Mouse (Mus musculus) erythroblast, embryonic 14.5 days (primary cell): ENCODE data around the gene Mettl23. TPM values are rescaled to one million over a fixed set of nuclear protein-coding genes. Genes with fewer than 3 reads are reported as not detected.
A peak's percentile ranks its signal among the peaks of the same experiment; 100 is the strongest.
"Not testable (repeated sequence)": the region's sequence is repeated elsewhere in the genome, so short reads cannot be mapped to it uniquely, and the experiment has no call there.

ENCODE experiments used
- H3K27me3 ChIP-seq: 2 replicates; pipeline ENCODE4 v1.6.1; 2012; ENCODE audit warnings: inconsistent platforms; ENCODE audit not compliant: control insufficient read depth
- H3K36me3 ChIP-seq: 2 replicates; pipeline ENCODE4 v1.6.1; 2012; ENCODE audit warnings: mild to moderate bottlenecking, inconsistent platforms; ENCODE audit not compliant: control insufficient read depth
- H3K4me1 ChIP-seq: 2 replicates; pipeline ENCODE4 v1.6.1; 2012; ENCODE audit warnings: inconsistent platforms; ENCODE audit not compliant: control insufficient read depth
- H3K4me3 ChIP-seq: replicated peaks from 2 replicates; pipeline ENCODE3; 2012; ENCODE audit warnings: moderate library complexity, mild to moderate bottlenecking, inconsistent platforms
- H3K9me3 ChIP-seq: 2 replicates; pipeline ENCODE4 v1.6.1; 2012; ENCODE audit warnings: low read length, inconsistent platforms, mixed read lengths; ENCODE audit not compliant: control insufficient read depth
- GATA1 ChIP-seq: IDR thresholded peaks from 2 replicates; pipeline ENCODE4 v1.6.1; 2012; ENCODE audit warnings: low read length, inconsistent platforms, mixed read lengths
- TAL1 ChIP-seq: IDR thresholded peaks from 3 replicates; pipeline ENCODE4 v1.6.1; 2012; ENCODE audit warnings: low read length, inconsistent platforms, mixed read lengths
- polyA plus RNA-seq: library from polyadenylated mRNA; stranded (reverse); fragments of >175 nt; gene quantifications from 2 replicates; pipeline ENCODE4 v1.2.3, GENCODE M21; 2012

Mettl23 gene
- polyA plus RNA-seq, 1 experiment, result 3.4 TPM

- TF ChIP-seq TAL1 (no peak), GATA1 (no peak)
- H3K4me1 ChIP-seq, result peaks cover 60% of the 10 kb centered on the region
- H3K27me3 ChIP-seq, result no peaks in the 10 kb centered on the region
- H3K4me3 ChIP-seq, result peak overlapping the region; percentile 84
- no peaks in the 10 kb centered on the region for H3K9me3 ChIP-seq
- H3K36me3 ChIP-seq, result peaks cover 63% of the 10 kb centered on the region
Measured at GRCm38 (mm10) chr11:116840748-116841147, 2.3 kb upstream of the Mettl23 start.

DNA sequence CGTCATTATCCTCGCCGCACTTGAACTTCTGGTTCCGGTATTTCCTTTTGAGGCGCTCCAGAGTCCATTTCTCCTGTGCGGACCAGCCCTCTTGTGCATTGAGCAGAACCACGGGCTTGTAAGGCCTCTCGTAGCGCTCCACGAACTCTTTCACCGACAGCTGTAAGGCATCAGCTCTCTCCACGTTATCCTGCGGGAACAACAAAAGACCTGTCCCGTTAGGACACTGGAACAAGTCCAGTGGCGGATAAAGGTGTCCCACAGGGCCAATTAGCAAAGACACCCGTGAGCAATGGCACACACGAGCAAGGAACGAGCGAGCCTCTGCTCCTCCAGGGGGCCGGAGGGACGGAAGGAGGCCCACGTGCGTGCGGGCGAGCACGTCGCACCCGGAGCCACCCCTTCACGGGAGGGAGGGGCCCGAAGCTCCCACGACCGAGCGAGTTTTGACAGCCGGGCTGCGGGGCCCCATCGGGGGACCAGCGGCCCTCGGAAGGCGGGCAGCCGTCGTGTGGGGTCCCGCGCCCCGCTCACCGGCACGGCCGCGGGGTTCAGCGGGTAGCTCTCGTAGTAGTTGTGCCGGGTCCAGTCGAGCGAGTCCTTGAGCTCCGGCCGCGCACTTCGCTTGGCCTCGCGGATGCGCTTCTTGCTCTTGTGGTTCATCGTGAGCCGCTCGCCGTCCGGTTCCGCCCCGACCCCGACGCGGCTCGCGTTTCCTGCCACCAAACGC lies 382 bp upstream of the Mettl23 start:
- Histone ChIP-seq H3K27me3 (no peaks in the 10 kb centered on the region), H3K4me3 (peak overlapping the region; percentile 84), H3K4me1 (peaks cover 67% of the 10 kb centered on the region), H3K9me3 (no peaks in the 10 kb centered on the region), H3K36me3 (peaks cover 63% of the 10 kb centered on the region)
- TF ChIP-seq TAL1 (no peak), GATA1 (no peak)

DNA sequence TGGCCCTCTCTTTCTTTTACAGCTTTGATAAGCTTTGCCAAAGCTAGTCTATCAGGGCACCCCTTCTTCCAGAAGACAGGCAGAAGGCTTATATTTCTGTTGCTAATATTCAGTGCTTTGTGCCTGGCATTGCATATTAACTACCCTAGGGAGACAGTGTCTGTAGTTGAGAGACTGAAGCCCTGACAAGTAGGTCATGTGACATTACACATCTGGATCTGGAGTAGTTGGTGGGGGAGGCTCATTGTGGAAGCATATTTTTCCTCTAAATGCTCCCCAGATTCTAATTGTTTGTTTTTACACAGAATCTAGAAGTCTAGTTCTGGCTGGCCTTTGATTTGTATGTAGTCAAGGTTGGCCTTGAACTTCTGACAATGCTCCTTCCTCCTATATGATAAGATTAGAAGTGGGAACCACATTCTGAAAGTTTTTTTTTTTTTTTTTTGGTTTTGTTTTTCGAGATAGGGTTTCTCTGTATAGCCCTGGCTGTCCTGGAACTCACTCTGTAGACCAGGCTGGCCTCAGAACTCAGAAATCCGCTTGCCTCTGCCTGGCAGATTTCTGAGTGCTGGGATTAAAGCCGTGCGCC lies 3.6 kb downstream of the Mettl23 start:
- Histone ChIP-seq H3K4me1 (peaks cover 65% of the 10 kb centered on the region), H3K36me3 (peaks cover 65% of the 10 kb centered on the region), H3K9me3 (no peaks in the 10 kb centered on the region), H3K4me3 (no peak overlapping the region), H3K27me3 (no peaks in the 10 kb centered on the region)
- TF ChIP-seq GATA1 (no peak), TAL1 (no peak)

- H3K4me3 ChIP-seq, result no peak overlapping the region
- no peaks in the 10 kb centered on the region for H3K27me3 ChIP-seq
- peaks cover 59% of the 10 kb centered on the region for H3K4me1 ChIP-seq
- no peak for TF ChIP-seq GATA1
- no peak for TF ChIP-seq TAL1
- no peaks in the 10 kb centered on the region for H3K9me3 ChIP-seq
- H3K36me3 ChIP-seq, result peaks cover 71% of the 10 kb centered on the region
Measured at GRCm38 (mm10) chr11:116847187-116848085, 4.4 kb downstream of the Mettl23 start.

GRCm38 (mm10) chr11:116848086-116848876 lies 5.2 kb downstream of the Mettl23 start:
- no peak overlapping the region for H3K4me3 ChIP-seq

DNA sequence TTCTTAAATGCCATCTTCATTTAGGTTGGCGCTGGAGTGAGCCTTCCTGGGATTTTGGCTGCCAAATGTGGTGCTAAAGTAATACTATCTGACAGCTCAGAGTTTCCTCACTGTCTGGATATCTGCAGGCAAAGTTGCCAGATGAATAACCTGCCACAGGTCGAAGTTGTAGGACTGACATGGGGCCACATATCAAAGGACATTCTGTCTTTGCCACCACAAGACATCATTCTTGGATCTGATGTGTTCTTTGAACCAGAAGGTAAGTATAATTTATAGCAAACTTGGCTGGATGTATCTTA lies 5.8 kb downstream of the Mettl23 start:
- peaks cover 56% of the 10 kb centered on the region for H3K4me1 ChIP-seq
- peaks cover 71% of the 10 kb centered on the region for H3K36me3 ChIP-seq
- not testable (repeated sequence) for H3K27me3 ChIP-seq, H3K4me3 ChIP-seq, H3K9me3 ChIP-seq

More at GRCm38 (mm10) chr11:116848086-116848876, 5.2 kb downstream of the Mettl23 start:
- Histone ChIP-seq H3K27me3 (no peaks in the 10 kb centered on the region), H3K9me3 (no peaks in the 10 kb centered on the region), H3K36me3 (peaks cover 71% of the 10 kb centered on the region), H3K4me1 (peaks cover 58% of the 10 kb centered on the region)
- TF ChIP-seq GATA1 (no peak), TAL1 (no peak)

- peaks cover 56% of the 10 kb centered on the region for H3K4me1 ChIP-seq
- peaks cover 71% of the 10 kb centered on the region for H3K36me3 ChIP-seq
- no peaks in the 10 kb centered on the region for H3K27me3 ChIP-seq
- H3K4me3 ChIP-seq, result peak overlapping the region; percentile 16
- TF ChIP-seq TAL1, result no peak
- no peak for TF ChIP-seq GATA1
- no peaks in the 10 kb centered on the region for H3K9me3 ChIP-seq
Measured at GRCm38 (mm10) chr11:116849587-116849986, 6.5 kb downstream of the Mettl23 start.

GRCm38 (mm10) chr11:116850085-116850484 lies 7.0 kb downstream of the Mettl23 start:
- no peak for TF ChIP-seq GATA1
- TF ChIP-seq TAL1, result no peak
- peaks cover 56% of the 10 kb centered on the region for H3K4me1 ChIP-seq
- H3K27me3 ChIP-seq, result no peaks in the 10 kb centered on the region
- peak overlapping the region; percentile 79 for H3K4me3 ChIP-seq
- peaks cover 70% of the 10 kb centered on the region for H3K36me3 ChIP-seq
- H3K9me3 ChIP-seq, result no peaks in the 10 kb centered on the region
